Mouse (Mus musculus) ES-E14 (cell line): ENCODE data around the gene Sh3bp4. TPM values are rescaled to one million over a fixed set of nuclear protein-coding genes. Genes with fewer than 3 reads are reported as not detected.

Source experiments
- DNase-seq: peaks from one replicate; pipeline ENCODE4 v3.0.0-alpha.2; 2013; ENCODE audit warnings: low read depth, low spot score
- H3K27ac ChIP-seq: 2 replicates; pipeline ENCODE4 v1.5.1; 2012; ENCODE audit warnings: low read depth, mild to moderate bottlenecking, low read length, moderate library complexity, mixed read lengths; ENCODE audit not compliant: poor library complexity, insufficient read depth, severe bottlenecking
- H3K36me3 ChIP-seq: 2 replicates; pipeline ENCODE4 v1.6.1; 2012; ENCODE audit warnings: mild to moderate bottlenecking, low read length, moderate library complexity, mixed read lengths; ENCODE audit not compliant: control insufficient read depth, poor library complexity, insufficient read depth, severe bottlenecking
- H3K4me1 ChIP-seq, 2 experiments: fragments of 150-350 bp in 1 of 2; sonication (generic) in 1 of 2; 2 replicates each; pipeline ENCODE4 v1.6.1; 2012; ENCODE audit warnings: low read length in 2 of 2, mild to moderate bottlenecking in 1 of 2, mixed read lengths in 1 of 2; ENCODE audit not compliant: control insufficient read depth in 2 of 2, insufficient read depth in 2 of 2, poor library complexity in 1 of 2
- H3K4me3 ChIP-seq, 2 experiments: fragments of 150-350 bp in 1 of 2; sonication (generic) in 1 of 2; 2 replicates each; pipeline ENCODE4 v1.5.1; 2012; ENCODE audit warnings: low read length in 2 of 2, low read depth in 1 of 2, mild to moderate bottlenecking in 1 of 2, mixed read lengths in 1 of 2; ENCODE audit not compliant: insufficient read depth in 1 of 2, poor library complexity in 1 of 2, severe bottlenecking in 1 of 2
- H3K9ac ChIP-seq: 2 replicates; pipeline ENCODE4 v1.6.1; 2012; ENCODE audit warnings: low read depth, mild to moderate bottlenecking, low read length, mixed read lengths; ENCODE audit not compliant: poor library complexity, insufficient read depth, severe bottlenecking
- H3K9me3 ChIP-seq: fragments of 150-350 bp; sonication (generic); 2 replicates; pipeline ENCODE4 v1.6.1; 2012; ENCODE audit warnings: low read depth, mild to moderate bottlenecking, low read length; ENCODE audit not compliant: control insufficient read depth, insufficient read depth
- CHD2 ChIP-seq: IDR thresholded peaks from 2 replicates; pipeline ENCODE4 v1.6.1; 2014; ENCODE audit warnings: mild to moderate bottlenecking, low read depth, low read length, inconsistent platforms
- HCFC1 ChIP-seq: IDR thresholded peaks from 2 replicates; pipeline ENCODE4 v1.6.1; 2012; ENCODE audit warnings: low read length, inconsistent platforms, borderline replicate concordance; ENCODE audit not compliant: insufficient read depth
- MAFK ChIP-seq: IDR thresholded peaks from 2 replicates; pipeline ENCODE4 v1.6.1; 2014; ENCODE audit warnings: mild to moderate bottlenecking, low read depth, low read length, inconsistent platforms; ENCODE audit not compliant: insufficient read depth
- ZC3H11A ChIP-seq: IDR thresholded peaks from 2 replicates; pipeline ENCODE4 v1.6.1; 2012; ENCODE audit warnings: low read depth, mild to moderate bottlenecking, inconsistent platforms, low read length, borderline replicate concordance
- ZNF384 ChIP-seq: IDR thresholded peaks from 2 replicates; pipeline ENCODE4 v1.6.1; 2012; ENCODE audit warnings: low read depth, low read length, inconsistent platforms
- in situ Hi-C, 2 experiments: fragments of 600-800 bp; cut with MboI; formaldehyde crosslinking; loops; one replicate each; pipeline ENCODE4 v1.15.1; 2025; ENCODE audit warnings: low sequenced_read_pairs in 2 of 2, inconsistent platforms in 1 of 2; ENCODE audit not compliant: unreplicated experiment in 2 of 2
- total RNA-seq: library from RNA; depleted of rRNA; stranded (reverse); fragments of 300-350 nt; gene quantifications from 2 replicates; pipeline ENCODE4 v1.2.3, GENCODE M21; 2012

The Sh3bp4 gene
- total RNA-seq, 1 experiment: 12.0 TPM

DNA sequence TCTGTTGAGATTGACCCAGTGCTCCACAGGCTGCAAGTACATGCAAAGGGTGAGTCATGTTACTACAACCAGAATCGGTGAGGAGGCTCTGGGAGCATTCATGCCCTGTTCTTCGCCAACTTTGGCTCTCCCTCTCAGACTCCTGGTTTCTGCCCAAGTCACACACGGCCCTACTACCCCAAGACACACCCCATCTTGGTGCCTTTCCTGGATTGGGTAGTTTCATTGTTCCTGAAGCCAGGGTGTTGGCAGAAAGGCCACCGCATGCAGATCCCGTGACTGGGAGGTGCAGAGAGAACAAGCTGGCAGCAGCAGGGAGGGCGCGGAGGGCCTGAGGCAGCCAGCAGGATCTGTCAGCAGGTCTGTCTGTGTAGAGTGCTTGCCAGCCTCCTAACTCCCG lies 61.5 kb downstream of the Sh3bp4 start:
- no peak overlapping the region for H3K27ac ChIP-seq
- in situ Hi-C loops: no loop called here
- H3K9ac ChIP-seq: peak overlapping the region; percentile 4; the same call in 1 of the 2 replicates
- no peaks in the 10 kb centered on the region for H3K9me3 ChIP-seq
- no peak for TF ChIP-seq ZC3H11A
- TF ChIP-seq ZNF384: no peak
- no peak for TF ChIP-seq HCFC1
- no peak for TF ChIP-seq CHD2
- TF ChIP-seq MAFK: no peak
- H3K4me3 ChIP-seq: peak overlapping the region in 1 of 2 experiments; percentile 23; a peak in 2 of 4 replicates
- H3K36me3 ChIP-seq: no peaks in the 10 kb centered on the region; the same call in 1 of the 2 replicates
- peaks cover 13 to 15% of the 10 kb centered on the region in 2 experiments for H3K4me1 ChIP-seq
- no peak for DNase-seq

- Histone ChIP-seq H3K27ac (no peak overlapping the region), H3K4me1 (peaks cover 13 to 15% of the 10 kb centered on the region in 2 experiments), H3K9me3 (no peaks in the 10 kb centered on the region), H3K4me3 (no peak overlapping the region), H3K9ac (no peak overlapping the region), H3K36me3 (peaks cover 2% of the 10 kb centered on the region; the same call in 1 of the 2 replicates)
- no peak for TF ChIP-seq CHD2
- no peak for TF ChIP-seq ZNF384
- TF ChIP-seq MAFK: no peak
- TF ChIP-seq HCFC1: no peak
- TF ChIP-seq ZC3H11A: no peak
- DNase-seq: peak; percentile 27
- in situ Hi-C loops: no loop called here
Observed at GRCm38 (mm10) chr1:89133266-89133665, 63.1 kb downstream of the Sh3bp4 start.

GRCm38 (mm10) chr1:89133717-89134116 lies 63.5 kb downstream of the Sh3bp4 start:
- Histone ChIP-seq H3K4me3 (no peak overlapping the region), H3K27ac (no peak overlapping the region), H3K9me3 (no peaks in the 10 kb centered on the region), H3K36me3 (peaks cover 2% of the 10 kb centered on the region; the same call in 1 of the 2 replicates), H3K9ac (no peak overlapping the region), H3K4me1 (peaks cover 13 to 15% of the 10 kb centered on the region in 2 experiments)
- DNase-seq: no peak
- in situ Hi-C loops: no loop called here
- TF ChIP-seq ZC3H11A: no peak
- no peak for TF ChIP-seq ZNF384
- TF ChIP-seq CHD2: no peak
- no peak for TF ChIP-seq MAFK
- no peak for TF ChIP-seq HCFC1

GRCm38 (mm10) chr1:89136089-89136811 lies 66.0 kb downstream of the Sh3bp4 start:
- in situ Hi-C loops: no loop called here
- DNase-seq: no peak
- no peaks in the 10 kb centered on the region for H3K9me3 ChIP-seq
- no peak for TF ChIP-seq ZC3H11A
- TF ChIP-seq ZNF384: no peak
- no peak for TF ChIP-seq HCFC1
- no peak for TF ChIP-seq MAFK
- no peak for TF ChIP-seq CHD2
- H3K27ac ChIP-seq: no peak overlapping the region
- H3K36me3 ChIP-seq: peaks cover 5% of the 10 kb centered on the region; the same call in 1 of the 2 replicates
- H3K4me1 ChIP-seq: peaks cover 11 to 13% of the 10 kb centered on the region in 2 experiments
- H3K4me3 ChIP-seq: no peak overlapping the region
- H3K9ac ChIP-seq: no peak overlapping the region
